Mouse (Mus musculus): ENCODE data around the gene Mtrf1.
"Not testable (repeated sequence)": the region's sequence is repeated elsewhere in the genome, so short reads cannot be mapped to it uniquely, and the experiment has no call there.

Gene Mtrf1

GRCm38 (mm10) chr14:79397321-79398122, at the start of gene Mtrf1:
Mtrf1 (plus strand) TSS chr14:79397772.
- peak; percentile 57 for DNase-seq (ENCODE audit: low spot score)

GRCm38 (mm10) chr14:79358055-79358454, 39.5 kb upstream of the Mtrf1 start:
- no peak for DNase-seq (ENCODE audit: low spot score)

- DNase-seq (ENCODE audit: low spot score) = no peak
These were observed 20.5 kb upstream of the Mtrf1 start for GRCm38 (mm10) chr14:79377041-79377440.

GRCm38 (mm10) chr14:79383120-79383519, 14.5 kb upstream of the Mtrf1 start:
- DNase-seq (ENCODE audit: low spot score) = no peak

- DNase-seq (ENCODE audit: low spot score) = no peak
These were observed 9.3 kb upstream of the Mtrf1 start for GRCm38 (mm10) chr14:79388304-79388703.

GRCm38 (mm10) chr14:79389438-79390264, 7.9 kb upstream of the Mtrf1 start:
- DNase-seq (ENCODE audit: low spot score) = peak; percentile 18

GRCm38 (mm10) chr14:79390265-79390926, 7.2 kb upstream of the Mtrf1 start, which contains the start of gene Naa16:
Naa16 (minus strand) TSS chr14:79390778.
- DNase-seq (ENCODE audit: low spot score) = peak; percentile 95

- no peak for DNase-seq (ENCODE audit: low spot score)
These were observed 4.3 kb upstream of the Mtrf1 start for GRCm38 (mm10) chr14:79393289-79393688.

- peak; percentile 13 for DNase-seq (ENCODE audit: low spot score)
These were observed 3.0 kb upstream of the Mtrf1 start for GRCm38 (mm10) chr14:79394564-79394963.

GRCm38 (mm10) chr14:79407641-79408040, 10.1 kb downstream of the Mtrf1 start:
- DNase-seq (ENCODE audit: low spot score) = no peak

GRCm38 (mm10) chr14:79409278-79409830, 11.8 kb downstream of the Mtrf1 start:
- DNase-seq (ENCODE audit: low spot score) = no peak

- DNase-seq (ENCODE audit: low spot score) = no peak
These were observed 13.1 kb downstream of the Mtrf1 start for GRCm38 (mm10) chr14:79410662-79411061.

- DNase-seq (ENCODE audit: low spot score) = no peak
These were observed 15.5 kb downstream of the Mtrf1 start for GRCm38 (mm10) chr14:79413121-79413520.

- no peak for DNase-seq (ENCODE audit: low spot score)
These were observed 22.6 kb downstream of the Mtrf1 start for GRCm38 (mm10) chr14:79420083-79420685.

- peak; percentile 95 for DNase-seq (ENCODE audit: low spot score)
These were observed 28.6 kb downstream of the Mtrf1 start, which contains the start of gene Kbtbd7 for GRCm38 (mm10) chr14:79425979-79426729. Kbtbd7 (plus strand) TSS chr14:79426511.

GRCm38 (mm10) chr14:79426730-79427365, 29.3 kb downstream of the Mtrf1 start:
- not testable (repeated sequence) for DNase-seq (ENCODE audit: low spot score)

GRCm38 (mm10) chr14:79434068-79434467, 36.5 kb downstream of the Mtrf1 start:
- no peak for DNase-seq (ENCODE audit: low spot score)

- DNase-seq (ENCODE audit: low spot score) = no peak
These were observed 43.1 kb downstream of the Mtrf1 start for GRCm38 (mm10) chr14:79440655-79441054.

GRCm38 (mm10) chr14:79441441-79441840, 43.9 kb downstream of the Mtrf1 start:
- DNase-seq (ENCODE audit: low spot score) = no peak

- no peak for DNase-seq (ENCODE audit: low spot score)
These were observed 47.0 kb downstream of the Mtrf1 start for GRCm38 (mm10) chr14:79444601-79445000.

All from urinary bladder, postnatal 14 days (tissue).